Mouse (Mus musculus) testis, adult 2 months (tissue): Measurements from ENCODE around the gene Stpg3. TPM values are rescaled to one million over a fixed set of nuclear protein-coding genes. Genes with fewer than 3 reads are reported as not detected.

ENCODE experiments used
- H3K27ac ChIP-seq: fragments of 200-500 bp; 2 replicates; pipeline ENCODE4 v1.5.1; 2012; ENCODE audit warnings: low read depth, low read length; ENCODE audit not compliant: control insufficient read depth, insufficient read depth
- H3K27me3 ChIP-seq: fragments of 200-500 bp; 2 replicates; pipeline ENCODE4 v1.6.1; 2012; ENCODE audit warnings: mild to moderate bottlenecking, low read length, moderate library complexity; ENCODE audit not compliant: control insufficient read depth, insufficient read depth
- H3K36me3 ChIP-seq: fragments of 200-500 bp; 2 replicates; pipeline ENCODE4 v1.6.1; 2012; ENCODE audit warnings: mild to moderate bottlenecking, low read length; ENCODE audit not compliant: control insufficient read depth, insufficient read depth
- H3K4me1 ChIP-seq: fragments of 200-500 bp; 2 replicates; pipeline ENCODE4 v1.6.1; 2012; ENCODE audit warnings: low read length; ENCODE audit not compliant: control insufficient read depth, insufficient read depth
- H3K4me3 ChIP-seq: fragments of 200-500 bp; 2 replicates; pipeline ENCODE4 v1.5.1; 2012; ENCODE audit warnings: low read depth, mild to moderate bottlenecking, low read length, moderate library complexity, mixed read lengths; ENCODE audit not compliant: control insufficient read depth
- CTCF ChIP-seq: fragments of 200-500 bp; IDR thresholded peaks from 2 replicates; pipeline ENCODE4 v1.5.1; 2012; ENCODE audit warnings: low read depth, mild to moderate bottlenecking, inconsistent platforms, low read length, moderate library complexity; ENCODE audit not compliant: control insufficient read depth, insufficient read depth, insufficient replicate concordance
- POLR2A ChIP-seq: fragments of 200-500 bp; IDR thresholded peaks from 2 replicates; pipeline ENCODE4 v1.6.1; 2012; ENCODE audit warnings: low read depth, mild to moderate bottlenecking, inconsistent platforms, low read length, moderate library complexity; ENCODE audit not compliant: control insufficient read depth
- polyA plus RNA-seq: library from polyadenylated mRNA; depleted of rRNA; stranded (reverse); fragments of >200 nt; gene quantifications from 2 replicates; pipeline ENCODE4 v1.2.3, GENCODE M21; 2012

Gene Stpg3
- polyA plus RNA-seq, 1 experiment, result 247 TPM

DNA sequence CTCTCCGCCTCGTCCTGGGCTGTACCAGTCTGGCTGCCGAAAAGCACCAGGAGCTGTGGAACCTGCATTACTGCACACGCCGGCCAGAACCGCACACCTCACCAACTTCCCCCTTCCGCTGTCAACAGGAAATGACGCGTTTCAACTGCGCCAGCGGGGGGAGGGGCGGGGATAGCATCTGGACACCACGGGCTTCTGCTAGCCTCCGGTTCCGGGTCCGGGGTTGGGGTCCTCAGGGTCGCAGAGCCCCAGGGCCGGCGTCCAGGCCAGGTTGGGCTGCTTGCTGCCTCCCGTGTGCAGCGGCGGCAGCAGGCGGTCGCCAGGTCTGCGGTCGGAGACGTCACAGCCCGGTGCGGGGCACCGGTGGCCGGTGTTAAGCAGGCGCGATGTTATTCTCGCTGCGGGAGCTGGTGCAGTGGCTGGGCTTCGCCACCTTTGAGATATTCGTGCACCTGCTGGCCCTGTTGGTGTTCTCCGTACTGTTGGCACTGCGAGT, 40.9 kb upstream of the Stpg3 start, which contains the start of gene Tmem203:
Tmem203 (plus strand) TSS at position 156 of the 496 bp plus-strand sequence.
- peak within 1 kb of the TSS; percentile 85 for H3K27ac ChIP-seq
- TF ChIP-seq POLR2A (peak; percentile 88), CTCF (no peak)
- H3K4me1 ChIP-seq, result peaks cover 6% of the 10 kb centered on the region
- no peaks in the 10 kb centered on the region for H3K27me3 ChIP-seq
- H3K4me3 ChIP-seq, result peak within 1 kb of the TSS; percentile 99
- no peaks in the 10 kb centered on the region for H3K36me3 ChIP-seq

- TF ChIP-seq POLR2A (no peak), CTCF (no peak)
- Histone ChIP-seq H3K4me1 (peaks cover 6% of the 10 kb centered on the region), H3K36me3 (no peaks in the 10 kb centered on the region), H3K27me3 (no peaks in the 10 kb centered on the region), H3K4me3 (no peak overlapping the region), H3K27ac (no peak overlapping the region)
Observed at GRCm38 (mm10) chr2:25252331-25252730, 37.9 kb upstream of the Stpg3 start.

- H3K27me3 ChIP-seq, result no peaks in the 10 kb centered on the region
- H3K4me3 ChIP-seq, result no peak within 1 kb of the TSS
- H3K4me1 ChIP-seq, result peaks cover 11% of the 10 kb centered on the region
- no peaks in the 10 kb centered on the region; the same call in 1 of the 2 replicates for H3K36me3 ChIP-seq
- TF ChIP-seq CTCF (no peak), POLR2A (no peak)
- no peak within 1 kb of the TSS for H3K27ac ChIP-seq
Observed at GRCm38 (mm10) chr2:25246183-25247072, 32.0 kb upstream of the Stpg3 start, which contains the start of gene AL732309.1. Gene AL732309.1, minus strand, starts transcription at chr2:25246863.

DNA sequence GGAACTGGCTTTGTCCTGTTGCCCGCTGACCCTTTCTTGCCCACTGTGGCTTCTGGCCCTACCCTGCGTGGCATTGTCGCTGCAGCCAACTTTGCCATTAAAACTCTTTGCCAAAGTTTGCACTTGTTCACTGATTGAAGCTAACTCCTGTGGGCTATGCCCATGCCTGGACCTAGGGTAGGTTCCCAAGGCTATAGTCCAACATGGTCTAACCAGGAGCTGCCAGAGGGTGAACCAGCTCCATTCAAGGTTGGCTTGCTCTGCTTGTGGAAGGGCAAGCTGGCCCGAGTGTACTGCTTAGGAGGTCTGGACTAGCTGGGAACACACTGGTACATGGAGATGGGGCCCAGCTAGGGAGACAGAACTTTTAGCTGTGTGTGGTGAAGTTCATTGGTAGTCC, 29.7 kb upstream of the Stpg3 start:
- H3K36me3 ChIP-seq, result no peaks in the 10 kb centered on the region; the same call in 1 of the 2 replicates
- no peak overlapping the region for H3K27ac ChIP-seq
- TF ChIP-seq CTCF, result no peak
- H3K27me3 ChIP-seq, result no peaks in the 10 kb centered on the region
- peaks cover 23% of the 10 kb centered on the region for H3K4me1 ChIP-seq
- H3K4me3 ChIP-seq, result no peak overlapping the region

DNA sequence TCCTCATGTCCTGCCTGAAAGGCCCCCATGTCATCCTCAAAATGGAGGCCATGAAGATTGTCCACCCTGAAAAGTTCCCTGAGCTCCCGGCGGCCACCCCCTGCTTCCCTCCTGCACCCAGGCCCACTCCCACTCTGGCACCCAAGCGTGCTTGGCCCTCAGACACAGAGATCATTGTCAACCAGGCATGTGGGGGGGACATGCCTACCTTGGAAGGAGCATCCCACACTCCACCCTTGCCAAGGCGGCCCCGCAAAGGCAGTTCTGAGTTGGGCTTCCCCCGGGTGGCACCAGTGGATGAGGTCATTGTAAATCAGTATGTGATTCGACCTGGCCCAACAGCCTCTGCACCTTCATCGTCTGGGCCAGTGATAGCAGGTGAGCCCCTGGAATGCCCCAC, 28.9 kb upstream of the Stpg3 start:
- Histone ChIP-seq H3K4me1 (peaks cover 23% of the 10 kb centered on the region), H3K27me3 (no peaks in the 10 kb centered on the region), H3K4me3 (no peak overlapping the region), H3K27ac (no peak overlapping the region), H3K36me3 (no peaks in the 10 kb centered on the region; the same call in 1 of the 2 replicates)
- TF ChIP-seq CTCF (no peak), POLR2A (no peak)

DNA sequence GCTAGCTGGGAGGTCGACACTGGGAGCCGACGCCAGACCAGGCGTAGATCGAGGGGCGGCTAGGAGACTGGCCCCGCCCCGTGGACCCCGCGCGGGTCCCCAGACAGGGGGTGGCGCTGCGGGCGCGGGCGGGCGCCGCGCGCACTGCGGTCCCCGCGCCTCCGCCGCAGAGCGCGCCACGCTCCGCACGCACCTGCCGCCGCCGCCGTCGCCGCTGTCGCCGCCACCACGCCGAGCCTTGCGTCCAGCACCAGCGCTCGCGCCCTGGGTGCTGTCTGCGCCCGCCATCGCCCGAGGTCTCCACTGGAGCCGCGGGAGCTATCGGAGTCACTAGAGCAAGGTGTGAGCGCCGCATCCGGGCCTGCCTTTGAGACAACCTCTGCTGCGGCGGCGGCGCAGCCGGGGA, 27.7 kb upstream of the Stpg3 start, which contains the start of the genes Rnf208 and Cysrt1:
Rnf208 (plus strand) TSS at position 155 of the 406 bp plus-strand sequence.
Cysrt1 (minus strand) TSS at position 352 of the 406 bp plus-strand sequence.
- TF ChIP-seq CTCF (no peak), POLR2A (no peak)
- Histone ChIP-seq H3K4me1 (peaks cover 23% of the 10 kb centered on the region), H3K27ac (no peak within 1 kb of the TSS), H3K4me3 (peak within 1 kb of the TSS; percentile 72), H3K27me3 (no peaks in the 10 kb centered on the region), H3K36me3 (no peaks in the 10 kb centered on the region; the same call in 1 of the 2 replicates)

DNA sequence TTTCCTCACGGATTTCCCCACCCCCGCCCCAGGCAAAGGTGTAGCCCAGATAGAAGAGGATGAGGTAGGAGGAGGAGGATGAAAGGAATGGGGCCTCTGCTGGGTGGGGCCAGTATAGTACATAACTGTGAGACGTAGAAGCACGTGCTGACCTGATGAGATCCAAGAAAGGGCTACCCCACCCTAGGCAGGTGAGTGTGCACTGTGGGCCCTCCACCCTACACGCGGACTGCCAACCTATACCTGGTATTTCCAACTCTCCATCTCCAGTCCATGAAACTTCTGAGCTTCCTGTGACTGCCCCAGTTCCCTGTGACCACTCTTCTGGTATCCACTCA, 27.0 kb upstream of the Stpg3 start:
- no peak overlapping the region for H3K27ac ChIP-seq
- no peak for TF ChIP-seq POLR2A
- TF ChIP-seq CTCF, result no peak

DNA sequence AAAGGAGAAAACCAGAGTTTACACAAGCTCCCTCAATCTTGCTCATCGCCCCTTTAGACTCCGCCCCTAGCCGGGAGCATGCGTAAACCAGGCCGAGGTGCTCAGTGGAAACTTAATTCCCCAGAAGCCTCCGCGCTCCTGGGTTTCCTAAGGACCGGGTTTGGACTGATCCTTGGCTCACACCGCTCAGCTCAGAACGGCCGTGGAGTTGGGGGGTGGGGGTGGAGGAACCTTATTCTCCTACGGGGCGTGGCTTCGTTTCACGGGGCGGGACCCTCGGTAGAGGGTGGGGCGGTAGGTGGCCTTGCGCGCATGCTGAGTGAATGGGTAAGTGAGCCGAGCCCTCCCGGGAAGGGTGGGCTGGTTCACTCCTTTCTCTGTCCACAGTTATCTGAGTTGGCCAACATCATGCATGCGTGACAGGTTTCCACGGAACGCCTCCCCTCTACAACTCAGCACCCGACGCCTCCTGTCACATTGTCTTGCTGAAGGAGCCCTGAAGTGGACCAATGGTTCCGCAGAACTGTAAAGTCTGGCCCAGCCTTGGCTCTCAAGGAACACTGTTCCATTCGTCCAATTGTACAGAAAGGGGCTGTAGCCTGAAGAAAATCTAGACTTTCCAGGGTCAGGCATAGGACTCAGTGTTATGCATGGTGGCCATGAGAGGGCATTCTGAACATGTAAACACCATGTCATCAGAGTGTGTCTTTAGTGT, 26.4 kb upstream of the Stpg3 start:
- Histone ChIP-seq H3K27me3 (no peaks in the 10 kb centered on the region), H3K4me1 (peaks cover 23% of the 10 kb centered on the region), H3K36me3 (no peaks in the 10 kb centered on the region), H3K27ac (no peak overlapping the region), H3K4me3 (peak overlapping the region; percentile 25)
- no peak for TF ChIP-seq POLR2A
- TF ChIP-seq CTCF, result no peak

More for the DNA sequence above, 27.0 kb upstream of the Stpg3 start:
- peak overlapping the region; percentile 8; the same call in 1 of the 2 replicates for H3K4me3 ChIP-seq
- no peaks in the 10 kb centered on the region for H3K27me3 ChIP-seq
- no peaks in the 10 kb centered on the region for H3K36me3 ChIP-seq
- peaks cover 23% of the 10 kb centered on the region for H3K4me1 ChIP-seq
